Mouse (Mus musculus) forebrain, embryonic 16.5 days (tissue): ENCODE data around the gene Ebf4. TPM values are rescaled to one million over a fixed set of nuclear protein-coding genes. Genes with fewer than 3 reads are reported as not detected.
A peak's percentile ranks its signal among the peaks of the same experiment; 100 is the strongest.
"Not testable (repeated sequence)": the region's sequence is repeated elsewhere in the genome, so short reads cannot be mapped to it uniquely, and the experiment has no call there.

Source experiments
- ATAC-seq: fragments of 200-750 bp; cut with Nextera tagmentation; 2 replicates; pipeline ENCODE4 v1.8.0; 2017; ENCODE audit warnings: mild to moderate bottlenecking, moderate library complexity
- H3K27ac ChIP-seq: fragments of 300-500 bp; sonication (generic); 2 replicates; pipeline ENCODE4 v1.5.1; 2014; ENCODE audit warnings: low read length, control low read depth
- H3K27me3 ChIP-seq: fragments of 300-500 bp; sonication (generic); replicated peaks from 2 replicates; pipeline ENCODE4 v1.6.1; 2014; ENCODE audit warnings: low read length; ENCODE audit not compliant: control insufficient read depth, insufficient read depth
- H3K36me3 ChIP-seq: fragments of 300-500 bp; sonication (generic); 2 replicates; pipeline ENCODE4 v1.6.1; 2014; ENCODE audit not compliant: control insufficient read depth, insufficient read depth
- H3K4me1 ChIP-seq: fragments of 300-500 bp; sonication (generic); replicated peaks from 2 replicates; pipeline ENCODE4 v1.6.1; 2014; ENCODE audit warnings: low read length; ENCODE audit not compliant: control insufficient read depth, insufficient read depth
- H3K4me2 ChIP-seq: fragments of 300-500 bp; sonication (generic); 2 replicates; pipeline ENCODE4 v1.6.1; 2014; ENCODE audit warnings: mild to moderate bottlenecking, low read length, control low read depth
- H3K4me3 ChIP-seq: fragments of 300-500 bp; sonication (generic); replicated peaks from 2 replicates; pipeline ENCODE4 v1.5.1; 2014; ENCODE audit warnings: mild to moderate bottlenecking, low read length, control low read depth
- H3K9ac ChIP-seq: fragments of 300-500 bp; sonication (generic); replicated peaks from 2 replicates; pipeline ENCODE4 v1.6.1; 2014; ENCODE audit warnings: low read depth, low read length, control low read depth
- H3K9me3 ChIP-seq: fragments of 300-500 bp; sonication (generic); 2 replicates; pipeline ENCODE4 v1.6.1; 2016; ENCODE audit warnings: low read length; ENCODE audit not compliant: control insufficient read depth
- WGBS: fragments of 180-500 bp; shearing (Covaris S2); extraction: QIAGEN DNeasy Blood & Tissue Kit; methylation state at CpG from one replicate; pipeline ENCODE4 v1.1.7; 2014; 5-methylcytosine and 5-hydroxymethylcytosine counted together
- polyA plus RNA-seq: library from polyadenylated mRNA; unstranded; fragments of >200 nt; fragmentation: Nextera tagmentation; extraction: Ambion mirVana; gene quantifications from 2 replicates; pipeline ENCODE4 v1.2.1, GENCODE M21; 2015

Gene Ebf4
- polyA plus RNA-seq, 1 experiment from 2014 or later, result 3.7 TPM

- H3K9me3 ChIP-seq, result no peaks in the 10 kb centered on the region
- 4% methylated on average over 14 of the region's 14 CpGs for WGBS
- H3K4me2 ChIP-seq, result no peak overlapping the region
- ATAC-seq, result peak; percentile 65
- H3K4me1 ChIP-seq, result peaks cover 20% of the 10 kb centered on the region
- H3K36me3 ChIP-seq, result no peaks in the 10 kb centered on the region
- no peak overlapping the region for H3K9ac ChIP-seq
- H3K27ac ChIP-seq, result no peak overlapping the region
- peaks cover 18% of the 10 kb centered on the region for H3K27me3 ChIP-seq
- no peak overlapping the region for H3K4me3 ChIP-seq
Measured at GRCm38 (mm10) chr2:130362511-130363026, 67.6 kb downstream of the Ebf4 start.

DNA sequence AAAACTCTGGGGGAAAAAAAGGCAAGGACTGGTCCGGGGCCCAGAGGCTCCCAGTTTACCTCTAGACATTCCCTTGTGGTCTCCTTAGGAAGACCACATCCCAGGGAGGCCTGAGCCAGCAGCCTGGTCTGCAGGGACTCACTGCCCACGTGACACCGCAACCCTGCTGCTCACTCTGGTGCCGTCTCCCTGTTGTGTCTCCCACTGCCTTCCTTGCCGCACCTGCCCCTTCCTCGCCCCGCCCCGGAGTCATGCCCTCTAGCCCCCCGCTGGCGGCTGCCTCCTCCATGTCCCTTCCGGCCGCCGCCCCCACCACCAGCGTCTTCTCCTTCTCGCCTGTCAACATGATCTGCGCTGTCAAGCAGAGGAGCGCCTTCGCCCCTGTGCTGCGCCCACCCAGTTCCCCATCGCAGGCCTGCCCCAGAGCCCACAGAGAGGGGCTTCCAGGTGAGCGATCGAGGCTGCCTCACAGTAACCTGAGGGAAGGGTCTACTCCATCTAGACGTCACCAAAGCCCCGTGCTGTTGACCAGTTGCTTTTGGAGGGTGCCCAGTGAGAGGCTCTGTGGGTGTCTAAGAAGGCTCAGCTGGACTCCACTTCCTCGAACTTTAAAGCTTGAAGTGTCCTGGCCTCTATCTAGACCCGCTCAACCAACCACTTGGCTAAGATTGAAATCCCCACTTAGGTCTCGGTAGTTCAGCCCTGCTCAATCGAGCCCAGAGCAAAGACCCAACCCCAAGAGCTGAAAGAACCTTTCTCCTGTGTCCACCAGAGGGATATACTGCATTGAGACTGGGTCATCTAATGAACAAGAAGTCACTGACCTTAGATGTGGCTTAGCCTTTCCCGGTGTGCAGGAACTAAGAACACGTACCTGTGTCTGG lies 70.5 kb downstream of the Ebf4 start:
- Histone ChIP-seq H3K9me3 (no peaks in the 10 kb centered on the region), H3K36me3 (no peaks in the 10 kb centered on the region), H3K9ac (peak overlapping the region; percentile 27; the same call in 1 of the 2 replicates), H3K27ac (no peak overlapping the region), H3K4me1 (peaks cover 13% of the 10 kb centered on the region), H3K27me3 (peaks cover 15% of the 10 kb centered on the region), H3K4me2 (peak overlapping the region; percentile 36), H3K4me3 (peak overlapping the region; percentile 15)
- 11% methylated on average over 29 of the region's 30 CpGs for WGBS
- ATAC-seq, result no peak

DNA sequence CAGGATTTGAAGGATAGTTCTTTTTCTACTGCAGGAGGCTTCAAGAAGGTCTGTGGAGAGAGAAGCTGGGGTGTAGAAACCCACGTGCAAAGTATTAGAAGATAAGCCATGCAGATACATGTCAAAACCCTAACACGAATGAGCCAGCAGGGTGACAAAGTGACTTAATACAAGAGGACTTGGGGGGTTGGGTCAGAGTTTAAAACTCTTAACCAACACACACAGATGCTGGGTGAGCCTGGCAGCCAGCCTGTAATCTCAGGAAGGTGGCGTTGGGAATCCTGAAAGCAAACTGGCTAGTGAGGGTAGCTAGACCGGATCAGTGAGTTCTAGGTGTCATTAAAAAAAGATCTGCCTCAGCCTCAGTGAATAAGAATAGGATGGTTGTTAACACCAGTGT lies 72.4 kb downstream of the Ebf4 start:
- Histone ChIP-seq H3K27ac (no peak overlapping the region), H3K4me2 (no peak overlapping the region), H3K4me3 (no peak overlapping the region), H3K27me3 (no peaks in the 10 kb centered on the region; the same call in none of the 2 replicates), H3K36me3 (no peaks in the 10 kb centered on the region), H3K9ac (no peak overlapping the region), H3K9me3 (no peaks in the 10 kb centered on the region), H3K4me1 (peaks cover 8% of the 10 kb centered on the region)
- no peak for ATAC-seq
- 70% methylated on average over 4 of the region's 4 CpGs for WGBS

DNA sequence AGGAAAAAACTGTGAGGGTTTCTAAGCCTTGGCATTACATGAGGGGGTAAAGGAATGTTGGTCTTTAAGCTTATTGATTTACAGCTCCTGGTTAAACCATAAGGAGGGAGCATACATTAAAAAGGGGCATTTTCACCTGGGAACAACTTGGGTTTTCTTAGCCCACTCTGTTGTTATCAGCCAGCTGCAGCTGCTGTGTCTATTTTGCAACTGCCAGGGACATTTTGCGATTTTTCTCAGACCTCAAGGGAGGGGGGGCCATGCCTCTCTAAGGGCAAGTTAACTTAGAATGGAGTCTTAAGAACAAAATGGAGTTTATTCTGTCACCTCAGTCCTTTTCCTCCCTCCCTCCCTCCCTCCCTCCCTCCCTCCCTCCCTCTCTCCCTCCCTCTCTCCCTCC lies 78.1 kb downstream of the Ebf4 start:
- not testable (repeated sequence) for H3K36me3 ChIP-seq, H3K4me3 ChIP-seq, H3K9ac ChIP-seq, H3K4me2 ChIP-seq, H3K27ac ChIP-seq, H3K27me3 ChIP-seq, ATAC-seq, H3K9me3 ChIP-seq, H3K4me1 ChIP-seq
- WGBS, result 57% methylated on average over 1 of the region's 1 CpGs

DNA sequence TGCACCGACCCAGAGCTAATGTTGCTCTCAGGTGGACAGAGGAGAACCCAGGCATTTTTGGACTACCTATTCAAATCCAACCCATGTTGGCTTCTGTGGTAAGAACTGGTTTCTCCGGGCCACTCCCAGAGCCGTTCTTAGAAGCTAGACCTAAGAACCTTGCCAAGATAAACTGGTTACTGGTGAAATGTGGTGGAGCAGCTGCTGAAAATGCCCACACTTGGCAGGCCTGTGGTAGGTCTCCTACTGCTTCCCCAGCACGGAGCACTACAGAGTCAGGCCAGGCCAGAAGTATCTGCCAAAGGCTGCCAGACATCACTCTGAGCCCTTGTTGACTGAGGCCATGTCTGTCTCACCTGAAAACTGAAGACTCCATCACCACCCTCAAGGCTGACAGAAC lies 80.0 kb downstream of the Ebf4 start:
- H3K27me3 ChIP-seq, result no peaks in the 10 kb centered on the region
- no peak overlapping the region for H3K4me3 ChIP-seq
- WGBS, result 82% methylated on average over 4 of the region's 4 CpGs
- ATAC-seq, result no peak
- no peaks in the 10 kb centered on the region for H3K9me3 ChIP-seq
- no peak overlapping the region for H3K9ac ChIP-seq
- no peaks in the 10 kb centered on the region for H3K36me3 ChIP-seq
- H3K4me2 ChIP-seq, result no peak overlapping the region
- no peaks in the 10 kb centered on the region for H3K4me1 ChIP-seq
- H3K27ac ChIP-seq, result no peak overlapping the region

- no peak for ATAC-seq
- 26% methylated on average over 3 of the region's 3 CpGs for WGBS
- no peak overlapping the region for H3K4me3 ChIP-seq
Measured at GRCm38 (mm10) chr2:130383205-130383604, 88.2 kb downstream of the Ebf4 start.

DNA sequence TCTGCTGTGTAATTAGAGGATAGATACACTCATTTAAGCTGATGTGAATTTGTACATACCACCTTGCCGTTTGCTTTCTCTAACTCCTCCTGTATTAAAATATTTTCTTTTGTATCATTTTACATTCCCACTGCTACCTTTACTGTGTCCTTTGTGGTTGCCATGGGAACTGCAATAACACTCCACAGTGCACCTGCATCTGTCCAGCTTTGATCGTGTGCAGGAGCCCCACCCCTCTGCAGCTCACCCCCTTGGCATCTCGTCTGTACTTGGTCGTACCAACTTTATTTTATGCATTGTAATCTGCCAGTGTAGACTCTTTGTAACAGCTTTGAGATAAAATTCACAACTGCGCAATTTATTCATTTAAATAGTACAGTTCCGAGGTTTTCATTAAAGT lies 88.9 kb downstream of the Ebf4 start:
- no peaks in the 10 kb centered on the region for H3K27me3 ChIP-seq
- H3K27ac ChIP-seq, result no peak overlapping the region
- WGBS, result 61% methylated on average over 6 of the region's 6 CpGs
- no peak overlapping the region for H3K4me2 ChIP-seq
- no peaks in the 10 kb centered on the region for H3K4me1 ChIP-seq
- H3K36me3 ChIP-seq, result no peaks in the 10 kb centered on the region
- ATAC-seq, result no peak
- H3K4me3 ChIP-seq, result no peak overlapping the region
- no peaks in the 10 kb centered on the region for H3K9me3 ChIP-seq
- no peak overlapping the region for H3K9ac ChIP-seq

More at GRCm38 (mm10) chr2:130383205-130383604, 88.2 kb downstream of the Ebf4 start:
- no peaks in the 10 kb centered on the region for H3K4me1 ChIP-seq
- H3K27ac ChIP-seq, result no peak overlapping the region
- H3K9ac ChIP-seq, result no peak overlapping the region
- H3K36me3 ChIP-seq, result no peaks in the 10 kb centered on the region
- H3K27me3 ChIP-seq, result no peaks in the 10 kb centered on the region
- no peak overlapping the region for H3K4me2 ChIP-seq
- no peaks in the 10 kb centered on the region for H3K9me3 ChIP-seq

DNA sequence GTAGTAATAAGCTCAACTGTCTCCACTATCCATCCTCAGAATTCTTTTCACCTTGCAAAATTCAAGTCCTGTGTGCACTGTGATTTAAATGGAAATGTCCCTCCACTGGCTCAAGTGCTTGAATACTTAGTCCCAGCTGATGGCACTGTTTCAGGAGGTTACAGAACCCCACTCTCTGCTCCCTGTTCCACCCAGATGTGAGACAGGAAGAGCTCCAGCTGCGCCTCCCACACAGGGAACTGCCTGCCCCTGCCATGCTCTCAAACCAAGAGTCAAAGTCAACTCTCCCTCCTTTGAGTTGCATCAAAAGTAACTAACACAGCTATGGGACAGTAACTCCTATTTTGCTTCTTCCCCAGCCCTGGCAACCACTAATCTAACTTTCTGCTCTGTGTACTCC lies 91.2 kb downstream of the Ebf4 start:
- Histone ChIP-seq H3K4me1 (no peaks in the 10 kb centered on the region), H3K9ac (no peak overlapping the region), H3K27me3 (no peaks in the 10 kb centered on the region), H3K4me2 (no peak overlapping the region), H3K4me3 (no peak overlapping the region), H3K27ac (no peak overlapping the region), H3K36me3 (no peaks in the 10 kb centered on the region), H3K9me3 (no peaks in the 10 kb centered on the region)
- 86% methylated on average over 1 of the region's 1 CpGs for WGBS
- ATAC-seq, result no peak

DNA sequence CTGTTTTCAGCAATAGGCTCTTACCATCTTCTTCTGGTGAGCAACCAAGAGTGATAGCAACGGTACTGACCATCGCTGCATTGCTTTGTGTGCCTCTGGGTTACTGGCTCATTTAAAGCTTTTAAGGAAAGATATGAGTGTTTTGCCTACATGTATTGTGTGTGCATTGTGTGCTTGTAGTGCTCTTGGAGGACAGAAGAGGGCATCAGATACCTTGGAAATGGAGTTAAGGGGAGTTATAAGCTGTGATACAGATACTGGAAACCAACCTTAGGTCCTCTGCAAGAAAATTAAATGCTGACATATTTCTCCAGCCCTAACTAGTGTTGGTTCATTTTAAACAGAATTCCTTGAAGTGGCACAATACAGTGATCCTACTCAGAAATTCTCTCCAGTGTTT lies 93.8 kb downstream of the Ebf4 start:
- no peak overlapping the region for H3K4me3 ChIP-seq
- no peaks in the 10 kb centered on the region for H3K9me3 ChIP-seq
- no peak for ATAC-seq
- no peaks in the 10 kb centered on the region for H3K27me3 ChIP-seq
- H3K4me1 ChIP-seq, result no peaks in the 10 kb centered on the region
- no peak overlapping the region for H3K27ac ChIP-seq
- no peak overlapping the region for H3K4me2 ChIP-seq
- no peak overlapping the region for H3K9ac ChIP-seq
- WGBS, result 75% methylated on average over 2 of the region's 2 CpGs
- H3K36me3 ChIP-seq, result no peaks in the 10 kb centered on the region
